Mouse (Mus musculus): ENCODE data around the gene Padi1. TPM values are rescaled to one million over a fixed set of nuclear protein-coding genes. Genes with fewer than 3 reads are reported as not detected.

Padi1 gene
- polyA plus RNA-seq (2015; fragmentation: Nextera tagmentation; extraction: Ambion mirVana): not detected in 2 replicates

GRCm38 (mm10) chr4:140845666-140846065 lies at the start of gene Padi1:
Padi1 (minus strand) TSS chr4:140845778.
- no peak within 1 kb of the TSS for H3K4me3 ChIP-seq
- H3K27me3 ChIP-seq: no peaks in the 10 kb centered on the region
- H3K4me1 ChIP-seq: no peaks in the 10 kb centered on the region
- no peak within 1 kb of the TSS for H3K4me2 ChIP-seq (replicated peaks)
- no peaks in the 10 kb centered on the region for H3K9me3 ChIP-seq
- H3K9ac ChIP-seq (replicated peaks): no peak within 1 kb of the TSS
- no peaks in the 10 kb centered on the region for H3K36me3 ChIP-seq
- ATAC-seq (replicated peaks): no peak
- 71% methylated on average over 6 of the region's 6 CpGs for WGBS
- H3K27ac ChIP-seq (replicated peaks): no peak within 1 kb of the TSS

- 74% methylated on average over 1 of the region's 1 CpGs for WGBS
- H3K4me2 ChIP-seq (replicated peaks): no peak overlapping the region
- no peaks in the 10 kb centered on the region for H3K36me3 ChIP-seq
- no peak for ATAC-seq (replicated peaks)
- H3K4me1 ChIP-seq: no peaks in the 10 kb centered on the region
- H3K27ac ChIP-seq (replicated peaks): no peak overlapping the region
- H3K9ac ChIP-seq (replicated peaks): no peak overlapping the region
- H3K27me3 ChIP-seq: no peaks in the 10 kb centered on the region
- 0 out of 2 replicates have a peak, but pooled peaks cover 8% of the 10 kb centered on the region for H3K9me3 ChIP-seq
- no peak overlapping the region for H3K4me3 ChIP-seq
Observed at GRCm38 (mm10) chr4:140892163-140892530, 46.6 kb upstream of the Padi1 start.

- 95% methylated on average over 14 of the region's 14 CpGs for WGBS
- no peak overlapping the region for H3K4me3 ChIP-seq
- H3K27me3 ChIP-seq: no peaks in the 10 kb centered on the region
- no peaks in the 10 kb centered on the region for H3K4me1 ChIP-seq
- no peak for ATAC-seq (replicated peaks)
- H3K9me3 ChIP-seq: 0 out of 2 replicates have a peak, but pooled peaks cover 8% of the 10 kb centered on the region
- H3K4me2 ChIP-seq (replicated peaks): no peak overlapping the region
- H3K27ac ChIP-seq (replicated peaks): no peak overlapping the region
- no peak overlapping the region for H3K9ac ChIP-seq (replicated peaks)
- no peaks in the 10 kb centered on the region for H3K36me3 ChIP-seq
Observed at GRCm38 (mm10) chr4:140891525-140892162, 46.1 kb upstream of the Padi1 start.

GRCm38 (mm10) chr4:140883852-140884251 lies 38.3 kb upstream of the Padi1 start:
- H3K4me2 ChIP-seq (replicated peaks): no peak overlapping the region
- no peak overlapping the region for H3K9ac ChIP-seq (replicated peaks)
- no peak overlapping the region for H3K27ac ChIP-seq (replicated peaks)
- no peak overlapping the region for H3K4me3 ChIP-seq
- 57% methylated on average over 4 of the region's 4 CpGs for WGBS
- no peaks in the 10 kb centered on the region for H3K9me3 ChIP-seq
- ATAC-seq (replicated peaks): no peak
- H3K27me3 ChIP-seq: no peaks in the 10 kb centered on the region
- H3K36me3 ChIP-seq: no peaks in the 10 kb centered on the region
- no peaks in the 10 kb centered on the region for H3K4me1 ChIP-seq

- Histone ChIP-seq H3K9ac (replicated peaks) (no peak overlapping the region), H3K36me3 (no peaks in the 10 kb centered on the region), H3K4me1 (no peaks in the 10 kb centered on the region), H3K4me3 (no peak overlapping the region), H3K4me2 (replicated peaks) (no peak overlapping the region), H3K9me3 (no peaks in the 10 kb centered on the region), H3K27ac (replicated peaks) (no peak overlapping the region), H3K27me3 (no peaks in the 10 kb centered on the region)
- ATAC-seq (replicated peaks): no peak
- 95% methylated on average over 3 of the region's 3 CpGs for WGBS
Observed at GRCm38 (mm10) chr4:140882981-140883380, 37.4 kb upstream of the Padi1 start.

- H3K27ac ChIP-seq (replicated peaks): no peak overlapping the region
- no peak overlapping the region for H3K4me2 ChIP-seq (replicated peaks)
- ATAC-seq (replicated peaks): no peak
- H3K4me3 ChIP-seq: no peak overlapping the region
- no peaks in the 10 kb centered on the region for H3K9me3 ChIP-seq
- no peaks in the 10 kb centered on the region for H3K4me1 ChIP-seq
- 73% methylated on average over 4 of the region's 4 CpGs for WGBS
- no peaks in the 10 kb centered on the region for H3K27me3 ChIP-seq
- no peak overlapping the region for H3K9ac ChIP-seq (replicated peaks)
- no peaks in the 10 kb centered on the region for H3K36me3 ChIP-seq
Observed at GRCm38 (mm10) chr4:140882365-140882764, 36.8 kb upstream of the Padi1 start.

GRCm38 (mm10) chr4:140881771-140882170 lies 36.2 kb upstream of the Padi1 start:
- ATAC-seq (replicated peaks): no peak
- WGBS: 94% methylated on average over 13 of the region's 13 CpGs
- H3K27ac ChIP-seq (replicated peaks): no peak overlapping the region

GRCm38 (mm10) chr4:140881026-140881670 lies 35.6 kb upstream of the Padi1 start:
- no peaks in the 10 kb centered on the region for H3K36me3 ChIP-seq
- no peak overlapping the region for H3K4me3 ChIP-seq
- ATAC-seq (replicated peaks): no peak
- H3K4me1 ChIP-seq: no peaks in the 10 kb centered on the region
- WGBS: 87% methylated on average over 8 of the region's 8 CpGs
- H3K4me2 ChIP-seq (replicated peaks): no peak overlapping the region
- no peaks in the 10 kb centered on the region for H3K9me3 ChIP-seq
- no peaks in the 10 kb centered on the region for H3K27me3 ChIP-seq
- H3K9ac ChIP-seq (replicated peaks): no peak overlapping the region
- H3K27ac ChIP-seq (replicated peaks): no peak overlapping the region

More at GRCm38 (mm10) chr4:140881771-140882170, 36.2 kb upstream of the Padi1 start:
- H3K9ac ChIP-seq (replicated peaks): no peak overlapping the region
- no peak overlapping the region for H3K4me2 ChIP-seq (replicated peaks)
- no peaks in the 10 kb centered on the region for H3K4me1 ChIP-seq
- H3K27me3 ChIP-seq: no peaks in the 10 kb centered on the region
- no peak overlapping the region for H3K4me3 ChIP-seq
- no peaks in the 10 kb centered on the region for H3K36me3 ChIP-seq
- H3K9me3 ChIP-seq: no peaks in the 10 kb centered on the region

GRCm38 (mm10) chr4:140880207-140880606 lies 34.6 kb upstream of the Padi1 start:
- no peaks in the 10 kb centered on the region for H3K4me1 ChIP-seq
- no peak for ATAC-seq (replicated peaks)
- no peaks in the 10 kb centered on the region for H3K27me3 ChIP-seq
- H3K36me3 ChIP-seq: no peaks in the 10 kb centered on the region
- H3K9ac ChIP-seq (replicated peaks): no peak overlapping the region
- H3K4me2 ChIP-seq (replicated peaks): no peak overlapping the region
- no peak overlapping the region for H3K27ac ChIP-seq (replicated peaks)
- H3K4me3 ChIP-seq: no peak overlapping the region
- no peaks in the 10 kb centered on the region for H3K9me3 ChIP-seq
- 75% methylated on average over 3 of the region's 3 CpGs for WGBS

GRCm38 (mm10) chr4:140879739-140880138 lies 34.2 kb upstream of the Padi1 start:
- Histone ChIP-seq H3K36me3 (no peaks in the 10 kb centered on the region), H3K4me2 (replicated peaks) (no peak overlapping the region), H3K27ac (replicated peaks) (no peak overlapping the region), H3K4me1 (no peaks in the 10 kb centered on the region), H3K27me3 (no peaks in the 10 kb centered on the region), H3K9me3 (no peaks in the 10 kb centered on the region), H3K4me3 (no peak overlapping the region), H3K9ac (replicated peaks) (no peak overlapping the region)
- WGBS: 49% methylated on average over 4 of the region's 4 CpGs
- no peak for ATAC-seq (replicated peaks)

GRCm38 (mm10) chr4:140879116-140879515 lies 33.5 kb upstream of the Padi1 start:
- Histone ChIP-seq H3K4me2 (replicated peaks) (no peak overlapping the region), H3K4me3 (no peak overlapping the region), H3K9ac (replicated peaks) (no peak overlapping the region), H3K27ac (replicated peaks) (no peak overlapping the region), H3K9me3 (no peaks in the 10 kb centered on the region), H3K27me3 (no peaks in the 10 kb centered on the region), H3K4me1 (no peaks in the 10 kb centered on the region), H3K36me3 (no peaks in the 10 kb centered on the region)
- WGBS: 90% methylated on average over 6 of the region's 6 CpGs
- ATAC-seq (replicated peaks): no peak

GRCm38 (mm10) chr4:140878655-140879054 lies 33.1 kb upstream of the Padi1 start:
- H3K9me3 ChIP-seq: no peaks in the 10 kb centered on the region
- H3K4me3 ChIP-seq: no peak overlapping the region
- H3K27ac ChIP-seq (replicated peaks): no peak overlapping the region
- H3K4me2 ChIP-seq (replicated peaks): no peak overlapping the region
- whole genome bisulfite sequencing: 90% methylated on average over 9 of the region's 9 CpGs
- no peaks in the 10 kb centered on the region for H3K27me3 ChIP-seq
- H3K4me1 ChIP-seq: no peaks in the 10 kb centered on the region
- H3K9ac ChIP-seq (replicated peaks): no peak overlapping the region
- ATAC-seq (replicated peaks): no peak
- no peaks in the 10 kb centered on the region for H3K36me3 ChIP-seq

- H3K27me3 ChIP-seq: no peaks in the 10 kb centered on the region
- H3K9ac ChIP-seq (replicated peaks): no peak overlapping the region
- no peaks in the 10 kb centered on the region for H3K36me3 ChIP-seq
- H3K4me1 ChIP-seq: no peaks in the 10 kb centered on the region
- ATAC-seq (replicated peaks): no peak
- H3K9me3 ChIP-seq: no peaks in the 10 kb centered on the region
- H3K4me3 ChIP-seq: no peak overlapping the region
- H3K4me2 ChIP-seq (replicated peaks): no peak overlapping the region
- 82% methylated on average over 9 of the region's 9 CpGs for WGBS
- H3K27ac ChIP-seq (replicated peaks): no peak overlapping the region
Observed at GRCm38 (mm10) chr4:140877441-140877840, 31.9 kb upstream of the Padi1 start.

Measured in forebrain, embryonic 15.5 days (tissue).